Mouse (Mus musculus) heart, postnatal 10 days (tissue): ENCODE measurements around the gene Rnf141. TPM values are rescaled to one million over a fixed set of nuclear protein-coding genes. Genes with fewer than 3 reads are reported as not detected.

Experiments used
- DNase-seq, 2 experiments: peaks; one replicate each; pipeline ENCODE4 v3.0.0; 2021
- intact Hi-C: fragments of 180-260 bp; cut with DNase I; formaldehyde crosslinking; loops from one replicate; pipeline ENCODE4 v1.15.1; 2025
- total RNA-seq, 2 experiments: library from RNA; stranded (reverse); gene quantifications; 2 replicates each; pipeline ENCODE4 v1.2.3; 2021

Gene Rnf141
- 10 to 100 TPM; 50.4 to 51.2 TPM for total RNA-seq

- intact Hi-C loops = no loop called here
These were observed at the start of gene Rnf141 for GRCm38 (mm10) chr7:110843916-110844874. Gene Rnf141 (minus strand): TSS chr7:110844457.

GRCm38 (mm10) chr7:110891501-110891986 lies 47.3 kb upstream of the Rnf141 start:
- intact Hi-C loops = no loop called here
- peak; percentile 66 to 72 for DNase-seq

More at GRCm38 (mm10) chr7:110843916-110844874, at the start of gene Rnf141:
- DNase-seq = peak; percentile 94

- intact Hi-C loops = no loop called here
- no peak for DNase-seq
These were observed 37.6 kb upstream of the Rnf141 start for GRCm38 (mm10) chr7:110881746-110882333.

DNA sequence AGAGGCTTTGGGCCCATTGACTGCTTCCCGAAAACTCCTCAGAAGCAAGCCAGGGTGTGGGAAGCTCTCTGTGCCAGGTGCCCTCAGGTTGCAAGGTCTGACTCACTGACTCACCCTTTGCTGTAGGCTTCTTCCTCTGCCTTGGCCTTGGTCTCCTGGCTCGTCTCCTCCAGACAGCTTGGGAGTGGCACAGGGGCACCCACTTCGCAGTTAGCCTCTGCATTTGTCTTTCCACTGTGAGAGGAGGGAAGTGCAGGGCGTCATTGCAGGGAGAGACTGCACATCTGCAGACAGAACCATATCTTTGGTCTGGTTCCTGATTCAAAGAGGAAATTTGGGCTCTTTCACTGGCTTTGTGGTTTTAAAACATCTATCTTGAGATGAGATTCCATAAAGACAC lies 33.8 kb upstream of the Rnf141 start:
- no peak for DNase-seq
- intact Hi-C loops = no loop called here

GRCm38 (mm10) chr7:110876965-110877364 lies 32.7 kb upstream of the Rnf141 start:
- DNase-seq = no peak
- intact Hi-C loops = no loop called here

GRCm38 (mm10) chr7:110868807-110869206 lies 24.6 kb upstream of the Rnf141 start:
- intact Hi-C loops = no loop called here
- DNase-seq = no peak

DNA sequence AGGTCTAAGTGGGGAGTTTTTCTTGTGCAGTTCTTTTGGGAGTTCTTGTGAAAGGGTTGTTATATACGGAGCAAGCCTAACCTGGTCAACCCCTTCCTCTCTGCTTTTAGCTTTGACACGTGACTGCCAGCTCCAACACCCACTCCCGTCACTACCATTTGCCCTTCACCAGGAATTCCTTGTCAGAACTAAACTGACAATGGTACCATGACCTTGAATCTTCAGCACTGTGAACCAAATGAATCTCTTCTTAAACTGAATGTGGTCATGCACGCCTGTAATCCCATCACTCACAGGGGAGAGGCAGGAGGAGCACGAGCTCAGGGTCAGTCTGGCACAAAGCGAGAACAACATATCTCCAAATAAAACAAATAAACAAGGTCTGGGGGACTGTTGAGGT lies 22.9 kb upstream of the Rnf141 start:
- no peak for DNase-seq
- intact Hi-C loops = no loop called here

DNA sequence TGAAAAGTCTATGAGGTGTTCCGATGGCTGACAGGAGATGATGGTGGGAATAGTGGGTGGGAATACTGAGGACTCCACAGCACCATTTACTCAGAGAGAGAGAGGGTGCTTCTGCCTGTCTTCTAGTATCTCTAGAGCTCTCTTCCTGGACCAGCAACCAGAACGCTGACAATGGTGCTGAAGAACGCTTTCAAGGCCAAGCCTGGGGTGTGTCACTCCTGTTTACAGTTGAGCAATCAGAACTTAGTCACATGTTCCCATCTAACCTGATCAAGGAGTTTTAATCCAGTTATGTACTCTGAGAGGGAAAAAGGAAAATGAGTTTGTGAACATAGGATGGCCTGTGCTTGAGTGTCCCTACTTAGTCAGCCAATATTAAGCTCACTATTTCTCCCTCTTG lies 21.8 kb upstream of the Rnf141 start:
- intact Hi-C loops = no loop called here
- no peak for DNase-seq

- no peak for DNase-seq
- intact Hi-C loops = no loop called here
These were observed 21.3 kb upstream of the Rnf141 start for GRCm38 (mm10) chr7:110865570-110865969.

- intact Hi-C loops = no loop called here
- peak in 1 of 2 experiments; percentile 28 for DNase-seq
These were observed 20.8 kb upstream of the Rnf141 start for GRCm38 (mm10) chr7:110865038-110865437.

GRCm38 (mm10) chr7:110862751-110863289 lies 18.6 kb upstream of the Rnf141 start, which contains the start of gene Lyve1:
Gene Lyve1 (minus strand): TSS chr7:110863239.
- DNase-seq = peak in 1 of 2 experiments; percentile 16
- intact Hi-C loops = no loop called here

- intact Hi-C loops = no loop called here
- peak in 1 of 2 experiments; percentile 22 for DNase-seq
These were observed 15.9 kb upstream of the Rnf141 start for GRCm38 (mm10) chr7:110860129-110860528.

DNA sequence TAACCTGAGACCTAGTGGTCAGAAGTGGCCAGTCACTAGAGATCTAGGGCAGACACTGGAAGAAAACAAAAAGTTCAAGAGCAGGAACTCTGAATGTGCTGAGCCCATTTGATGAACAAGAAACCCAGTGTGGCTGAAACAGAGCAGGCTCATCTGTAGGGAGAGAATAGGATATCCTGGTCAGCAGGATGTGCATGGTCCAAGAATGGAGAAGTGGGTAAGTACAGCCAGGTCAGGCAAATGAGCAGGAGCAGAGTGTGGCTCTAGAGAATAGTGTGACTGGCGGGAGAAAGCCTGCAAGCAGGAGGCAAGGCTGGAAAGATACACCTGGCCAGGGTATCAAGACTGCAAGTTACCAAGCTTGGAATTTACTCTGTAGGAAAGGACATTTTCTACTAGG lies 11.3 kb upstream of the Rnf141 start:
- intact Hi-C loops = no loop called here
- no peak for DNase-seq

GRCm38 (mm10) chr7:110854927-110855546 lies 10.8 kb upstream of the Rnf141 start:
- peak; percentile 45 to 49 for DNase-seq
- intact Hi-C loops = no loop called here

GRCm38 (mm10) chr7:110854519-110854918 lies 10.3 kb upstream of the Rnf141 start:
- DNase-seq = no peak
- intact Hi-C loops = no loop called here

DNA sequence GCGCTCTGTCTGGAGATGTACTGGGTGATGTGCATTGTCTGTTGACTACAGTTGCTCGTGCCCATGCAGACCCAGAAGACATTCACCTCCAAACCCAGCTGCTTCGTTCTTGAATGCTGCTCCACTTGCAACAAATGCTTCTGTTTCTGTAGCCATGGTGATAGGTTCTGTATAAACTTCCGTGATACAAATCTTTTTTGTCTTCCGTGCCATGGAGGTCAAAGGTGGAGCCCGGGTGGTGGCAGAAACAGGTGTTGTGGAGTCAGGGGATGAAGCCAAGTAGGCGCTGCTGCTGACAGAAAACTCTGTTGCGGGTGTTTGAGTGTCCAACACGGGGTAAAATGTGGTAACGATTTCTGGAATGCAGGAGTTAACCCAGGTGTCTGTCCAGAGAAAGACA lies 9.4 kb upstream of the Rnf141 start:
- no peak for DNase-seq
- intact Hi-C loops = no loop called here

GRCm38 (mm10) chr7:110851541-110852203 lies 7.4 kb upstream of the Rnf141 start:
- no peak for DNase-seq
- intact Hi-C loops = no loop called here

DNA sequence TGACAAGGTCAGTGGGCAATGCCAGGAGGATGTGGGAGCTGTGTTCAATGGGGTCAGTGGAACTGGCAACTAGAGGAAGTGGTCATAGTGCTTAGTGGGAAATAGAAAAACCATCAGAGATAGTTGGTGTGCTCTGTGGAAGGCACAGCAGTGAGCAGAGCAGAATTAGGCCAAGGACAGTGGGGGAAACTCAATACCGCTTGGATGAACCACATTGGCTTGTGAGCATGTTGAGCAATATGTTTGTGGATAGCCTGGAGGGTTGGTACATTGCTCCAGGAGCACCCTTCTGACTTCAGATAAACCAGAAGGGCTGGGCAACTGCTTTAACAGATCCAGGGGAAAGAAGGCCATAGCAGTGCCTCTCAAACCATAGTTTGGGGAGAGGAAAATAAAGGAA lies 4.1 kb upstream of the Rnf141 start:
- intact Hi-C loops = no loop called here
- DNase-seq = no peak

DNA sequence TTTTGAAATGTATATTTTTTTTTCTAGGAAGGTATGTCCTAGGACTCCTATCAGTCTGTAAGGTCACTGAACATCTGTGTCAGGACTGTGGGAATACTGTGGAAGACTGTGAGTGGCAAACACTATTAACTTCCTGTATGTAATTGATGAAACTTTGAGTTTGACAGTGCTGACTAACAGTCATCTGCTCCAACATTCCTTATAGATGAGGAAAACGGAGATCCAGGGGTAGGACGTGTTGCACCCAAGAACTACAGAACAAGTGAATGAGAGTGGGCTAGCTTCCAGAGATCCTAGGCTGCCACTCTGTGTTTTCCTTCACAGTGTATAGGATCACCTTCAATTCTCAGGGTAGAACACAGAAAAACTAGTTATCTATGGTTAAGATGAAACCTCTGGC lies 3.1 kb upstream of the Rnf141 start:
- no peak for DNase-seq
- intact Hi-C loops = no loop called here

DNA sequence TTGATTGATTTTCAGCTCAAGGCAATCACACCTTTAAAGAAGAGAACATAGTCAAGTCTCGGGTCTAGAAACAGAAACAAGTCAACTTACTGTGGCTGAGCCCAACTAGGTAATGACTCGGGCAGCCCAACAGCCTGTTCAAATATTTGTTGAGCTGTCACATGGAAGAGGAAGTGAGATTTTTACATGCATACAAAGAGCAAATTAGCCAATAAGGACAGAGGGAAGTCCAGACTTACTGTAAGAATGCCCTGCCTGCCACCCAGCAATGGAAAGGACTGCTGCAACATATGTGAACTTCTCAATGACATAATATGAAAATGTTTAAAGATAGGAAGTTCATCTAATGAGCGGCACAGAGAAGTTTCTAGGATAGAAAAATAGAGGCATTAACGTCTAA lies 3.9 kb downstream of the Rnf141 start:
- DNase-seq = no peak
- intact Hi-C loops = no loop called here
